Mouse (Mus musculus) intestine, embryonic 16.5 days (tissue): ENCODE results near the gene Crtc1. TPM values are rescaled to one million over a fixed set of nuclear protein-coding genes. Genes with fewer than 3 reads are reported as not detected.
A peak's percentile ranks its signal among the peaks of the same experiment; 100 is the strongest.

Experiments used
- ATAC-seq: fragments of 200-750 bp; cut with Nextera tagmentation; 2 replicates; pipeline ENCODE4 v1.8.0; 2017; ENCODE audit warnings: moderate TSS enrichment, moderate library complexity
- H3K27ac ChIP-seq: fragments of 300-500 bp; sonication (generic); 2 replicates; pipeline ENCODE4 v1.5.1; 2014; ENCODE audit warnings: mild to moderate bottlenecking, low read length
- H3K27me3 ChIP-seq: fragments of 300-500 bp; sonication (generic); replicated peaks from 2 replicates; pipeline ENCODE4 v1.6.1; 2014; ENCODE audit warnings: low read length, control low read depth, mixed read lengths; ENCODE audit not compliant: control insufficient read depth, insufficient read depth
- H3K36me3 ChIP-seq: fragments of 300-500 bp; sonication (generic); 2 replicates; pipeline ENCODE4 v1.6.1; 2014; ENCODE audit warnings: low read length, control low read depth; ENCODE audit not compliant: control insufficient read depth, insufficient read depth
- H3K4me1 ChIP-seq: fragments of 300-500 bp; sonication (generic); 2 replicates; pipeline ENCODE4 v1.6.1; 2014; ENCODE audit warnings: low read length, control low read depth, mixed read lengths; ENCODE audit not compliant: control insufficient read depth, insufficient read depth
- H3K4me2 ChIP-seq: fragments of 300-500 bp; sonication (generic); 2 replicates; pipeline ENCODE4 v1.6.1; 2014; ENCODE audit warnings: low read depth, low read length, control low read depth
- H3K4me3 ChIP-seq: fragments of 300-500 bp; sonication (generic); 2 replicates; pipeline ENCODE4 v1.5.1; 2014; ENCODE audit warnings: mild to moderate bottlenecking, low read length
- H3K9ac ChIP-seq: fragments of 300-500 bp; sonication (generic); 2 replicates; pipeline ENCODE4 v1.6.1; 2014; ENCODE audit warnings: low read depth, low read length
- H3K9me3 ChIP-seq: fragments of 300-500 bp; sonication (generic); 2 replicates; pipeline ENCODE4 v1.6.1; 2016; ENCODE audit warnings: low read length, control low read depth; ENCODE audit not compliant: control insufficient read depth
- WGBS: fragments of 180-500 bp; shearing (Covaris S2); extraction: QIAGEN DNeasy Blood & Tissue Kit; methylation state at CpG from one replicate; pipeline ENCODE4 v1.1.7; 2014; 5-methylcytosine and 5-hydroxymethylcytosine counted together
- polyA plus RNA-seq: library from polyadenylated mRNA; unstranded; fragments of >200 nt; fragmentation: Nextera tagmentation; extraction: Ambion mirVana; gene quantifications from 2 replicates; pipeline ENCODE4 v1.2.1, GENCODE M21; 2015

The Crtc1 gene
- polyA plus RNA-seq, 1 experiment from 2014 or later, result 12.9 TPM

GRCm38 (mm10) chr8:70476333-70477268 lies 37.2 kb upstream of the Crtc1 start, which contains the start of gene Klhl26:
TSS of gene Klhl26 (minus strand) at chr8:70476968.
- peak within 1 kb of the TSS; percentile 83 for H3K9ac ChIP-seq
- no peaks in the 10 kb centered on the region for H3K27me3 ChIP-seq
- peak; percentile 89 for ATAC-seq
- H3K4me2 ChIP-seq, result peak within 1 kb of the TSS; percentile 91
- under 1% methylated on average over 53 of the region's 53 CpGs for WGBS
- no peaks in the 10 kb centered on the region for H3K36me3 ChIP-seq
- H3K9me3 ChIP-seq, result no peaks in the 10 kb centered on the region
- H3K4me1 ChIP-seq, result peaks cover 12% of the 10 kb centered on the region
- H3K4me3 ChIP-seq, result peak within 1 kb of the TSS; percentile 74
- H3K27ac ChIP-seq, result peak within 1 kb of the TSS; percentile 62

DNA sequence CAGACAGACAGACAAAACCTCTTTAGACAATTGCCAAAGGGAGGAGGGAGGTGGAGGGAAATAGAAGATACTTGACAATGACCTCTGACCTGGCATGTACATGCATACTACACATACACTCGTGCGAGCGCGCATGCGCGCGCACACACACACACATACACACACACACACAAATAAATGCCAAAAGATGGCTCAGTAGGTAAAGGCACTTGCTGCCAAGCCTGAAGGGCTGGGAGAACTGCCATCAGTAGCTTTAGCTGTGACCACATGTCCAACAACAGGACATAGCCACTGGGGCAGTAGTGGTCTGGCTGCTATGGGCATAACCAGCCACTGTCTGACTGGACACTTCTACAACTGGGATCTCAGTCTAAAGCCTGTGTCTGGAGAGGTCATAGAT lies 32.5 kb upstream of the Crtc1 start:
- Histone ChIP-seq H3K36me3 (no peaks in the 10 kb centered on the region), H3K27me3 (no peaks in the 10 kb centered on the region), H3K27ac (no peak overlapping the region), H3K4me3 (no peak overlapping the region), H3K9ac (no peak overlapping the region), H3K4me2 (no peak overlapping the region), H3K4me1 (peaks cover 37% of the 10 kb centered on the region), H3K9me3 (no peaks in the 10 kb centered on the region)
- no peak for ATAC-seq
- 93% methylated on average over 7 of the region's 7 CpGs for WGBS

- no peak overlapping the region for H3K4me3 ChIP-seq
- peaks cover 4% of the 10 kb centered on the region for H3K36me3 ChIP-seq
- peak overlapping the region; percentile 59; the same call in 1 of the 2 replicates for H3K27ac ChIP-seq
- peak; percentile 8; the same call in 1 of the 2 replicates for ATAC-seq
- H3K4me1 ChIP-seq, result peaks cover 29% of the 10 kb centered on the region
- 59% methylated on average over 2 of the region's 2 CpGs for WGBS
- H3K27me3 ChIP-seq, result no peaks in the 10 kb centered on the region
- H3K9me3 ChIP-seq, result no peaks in the 10 kb centered on the region
- no peak overlapping the region; the same call in 1 of the 2 replicates for H3K9ac ChIP-seq
- no peak overlapping the region for H3K4me2 ChIP-seq
Measured at GRCm38 (mm10) chr8:70469938-70470337, 30.6 kb upstream of the Crtc1 start.

DNA sequence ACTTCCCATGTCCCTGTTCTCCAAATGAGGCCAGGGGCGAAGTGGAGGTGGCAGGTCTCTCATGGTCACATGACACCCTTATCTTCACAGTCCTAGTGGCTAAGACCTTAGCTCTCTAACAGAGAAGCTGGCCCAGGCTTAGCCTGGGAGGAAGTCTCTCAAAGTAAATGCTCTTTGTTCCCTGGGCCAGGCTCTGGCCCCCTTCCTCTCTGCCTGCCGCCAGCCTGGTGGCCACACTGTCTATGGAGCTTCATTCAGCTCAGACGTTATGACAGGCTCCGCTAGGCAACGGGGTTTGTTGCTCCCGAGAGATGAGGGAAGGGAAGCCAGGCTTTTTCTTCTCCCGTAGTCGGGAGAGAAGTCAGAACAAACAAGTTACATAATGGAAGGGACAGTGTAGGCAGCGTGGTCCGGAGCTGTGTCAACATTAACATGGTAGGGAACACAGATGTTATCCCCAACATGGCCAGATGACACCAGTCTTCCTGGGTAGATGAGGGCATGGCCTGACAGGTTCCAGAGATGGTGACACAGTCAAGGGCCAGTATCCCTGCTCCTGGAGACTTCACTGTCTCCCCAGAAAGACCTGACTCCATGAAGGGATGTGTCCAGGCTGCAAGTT lies 30.0 kb upstream of the Crtc1 start:
- Histone ChIP-seq H3K4me3 (no peak overlapping the region), H3K9ac (peak overlapping the region; percentile 44; the same call in 1 of the 2 replicates), H3K36me3 (peaks cover 4% of the 10 kb centered on the region), H3K27me3 (no peaks in the 10 kb centered on the region), H3K4me1 (peaks cover 29% of the 10 kb centered on the region), H3K4me2 (no peak overlapping the region), H3K27ac (peak overlapping the region; percentile 59), H3K9me3 (no peaks in the 10 kb centered on the region)
- 41% methylated on average over 10 of the region's 10 CpGs for WGBS
- peak; percentile 88 for ATAC-seq

GRCm38 (mm10) chr8:70468733-70469132 lies 29.4 kb upstream of the Crtc1 start:
- Histone ChIP-seq H3K4me1 (peaks cover 29% of the 10 kb centered on the region), H3K9ac (no peak overlapping the region), H3K4me2 (no peak overlapping the region), H3K27ac (no peak overlapping the region), H3K9me3 (no peaks in the 10 kb centered on the region), H3K27me3 (no peaks in the 10 kb centered on the region), H3K36me3 (peaks cover 4% of the 10 kb centered on the region), H3K4me3 (no peak overlapping the region)
- 0 out of 2 replicates have a peak, but pooled peaks have one; percentile 8 for ATAC-seq
- 94% methylated on average over 4 of the region's 4 CpGs for WGBS

DNA sequence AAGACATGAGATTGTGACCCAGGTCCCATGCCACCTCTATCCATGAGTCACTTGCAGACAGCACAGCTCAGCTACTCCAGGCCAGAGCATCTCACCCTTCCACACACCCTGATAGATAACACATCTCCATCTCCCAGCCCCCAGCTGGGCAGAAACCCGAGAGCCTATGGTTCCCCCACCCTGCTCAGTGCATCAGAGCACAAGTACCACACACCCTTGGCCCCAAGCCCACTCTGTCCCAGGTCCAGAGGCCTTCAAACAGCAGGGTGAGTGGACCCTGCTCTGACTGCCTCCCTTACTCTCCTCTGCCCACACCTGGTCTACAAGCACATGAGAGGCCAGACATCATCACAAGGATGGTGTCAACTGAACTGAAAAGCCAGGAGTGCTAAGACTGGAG lies 28.5 kb upstream of the Crtc1 start:
- peaks cover 4% of the 10 kb centered on the region for H3K36me3 ChIP-seq
- no peak overlapping the region for H3K9ac ChIP-seq
- H3K4me1 ChIP-seq, result peaks cover 29% of the 10 kb centered on the region
- no peak overlapping the region for H3K4me2 ChIP-seq
- H3K9me3 ChIP-seq, result no peaks in the 10 kb centered on the region
- no peak overlapping the region for H3K27ac ChIP-seq
- no peak overlapping the region for H3K4me3 ChIP-seq
- 71% methylated on average over 1 of the region's 1 CpGs for WGBS
- H3K27me3 ChIP-seq, result no peaks in the 10 kb centered on the region
- ATAC-seq, result no peak

GRCm38 (mm10) chr8:70467229-70467725 lies 27.9 kb upstream of the Crtc1 start:
- Histone ChIP-seq H3K27ac (no peak overlapping the region), H3K36me3 (peaks cover 4% of the 10 kb centered on the region), H3K9me3 (no peaks in the 10 kb centered on the region), H3K27me3 (no peaks in the 10 kb centered on the region), H3K4me3 (no peak overlapping the region), H3K4me2 (no peak overlapping the region), H3K9ac (no peak overlapping the region), H3K4me1 (peaks cover 29% of the 10 kb centered on the region)
- 65% methylated on average over 5 of the region's 5 CpGs for WGBS
- no peak for ATAC-seq

DNA sequence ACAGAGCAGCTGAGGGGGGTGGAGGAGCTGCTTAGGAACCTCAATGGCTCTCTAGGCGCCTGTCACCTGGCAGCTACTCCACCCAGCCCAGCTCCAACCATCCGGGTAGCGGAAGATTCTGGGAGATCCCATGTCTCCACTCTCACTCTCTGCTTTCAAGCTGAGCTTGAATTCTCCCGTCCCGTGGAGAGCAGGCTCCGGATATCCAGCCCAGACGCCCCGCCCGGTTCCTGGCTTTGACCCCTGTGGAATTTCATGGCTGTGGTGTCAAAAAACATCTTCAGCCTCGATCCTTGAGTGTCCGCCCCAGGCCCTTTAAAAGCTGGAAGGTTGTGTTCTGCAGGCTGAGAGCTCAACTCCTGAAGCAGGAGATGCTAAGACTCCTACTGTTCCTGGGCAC lies 27.4 kb upstream of the Crtc1 start:
- Histone ChIP-seq H3K4me1 (peaks cover 31% of the 10 kb centered on the region), H3K4me2 (no peak overlapping the region), H3K27me3 (no peaks in the 10 kb centered on the region), H3K9ac (no peak overlapping the region), H3K36me3 (peaks cover 4% of the 10 kb centered on the region), H3K9me3 (no peaks in the 10 kb centered on the region), H3K4me3 (no peak overlapping the region), H3K27ac (no peak overlapping the region)
- no peak for ATAC-seq
- WGBS, result 64% methylated on average over 11 of the region's 11 CpGs

- ATAC-seq, result no peak
- H3K9ac ChIP-seq, result no peak overlapping the region
- no peaks in the 10 kb centered on the region for H3K9me3 ChIP-seq
- 87% methylated on average over 4 of the region's 4 CpGs for WGBS
- H3K27ac ChIP-seq, result no peak overlapping the region
- H3K4me3 ChIP-seq, result no peak overlapping the region
- H3K4me1 ChIP-seq, result peaks cover 31% of the 10 kb centered on the region
- peaks cover 4% of the 10 kb centered on the region for H3K36me3 ChIP-seq
- no peaks in the 10 kb centered on the region for H3K27me3 ChIP-seq
- no peak overlapping the region for H3K4me2 ChIP-seq
Measured at GRCm38 (mm10) chr8:70466305-70466704, 26.9 kb upstream of the Crtc1 start.
